Mouse (Mus musculus) spleen, adult 2 months (tissue): Measurements from ENCODE around the gene Slc24a4.
"Not testable (repeated sequence)": the region's sequence is repeated elsewhere in the genome, so short reads cannot be mapped to it uniquely, and the experiment has no call there.

Source experiments
- CTCF ChIP-seq: fragments of 200-500 bp; IDR thresholded peaks from 2 replicates; pipeline ENCODE4 v1.5.1; 2011; ENCODE audit warnings: mild to moderate bottlenecking, inconsistent platforms; ENCODE audit not compliant: insufficient read depth, insufficient read length, insufficient replicate concordance; ENCODE audit errors: extremely low read depth
- POLR2A ChIP-seq: fragments of 200-500 bp; IDR thresholded peaks from 2 replicates; pipeline ENCODE4 v1.6.1; 2011; ENCODE audit warnings: low read depth, low read length, inconsistent platforms

GRCm38 (mm10) chr12:102280290-102280689 is 151.8 kb downstream of the Slc24a4 start:
- TF ChIP-seq CTCF, POLR2A: not testable (repeated sequence)
